Mouse (Mus musculus) embryo, embryonic 10.5 days (tissue): ENCODE measurements around the gene Cox15.

Source experiments
- DNase-seq: peaks from one replicate; pipeline ENCODE4 v3.0.0-alpha.2; 2015; ENCODE audit warnings: low spot score

The Cox15 gene

GRCm38 (mm10) chr19:43708206-43708605, 44.6 kb downstream of the Cox15 start:
- no peak for DNase-seq

- no peak for DNase-seq
Observed at GRCm38 (mm10) chr19:43704787-43705497, 47.9 kb downstream of the Cox15 start.

GRCm38 (mm10) chr19:43704211-43704610, 48.6 kb downstream of the Cox15 start:
- no peak for DNase-seq

- no peak for DNase-seq
Observed at GRCm38 (mm10) chr19:43699763-43700155, 53.0 kb downstream of the Cox15 start.

DNA sequence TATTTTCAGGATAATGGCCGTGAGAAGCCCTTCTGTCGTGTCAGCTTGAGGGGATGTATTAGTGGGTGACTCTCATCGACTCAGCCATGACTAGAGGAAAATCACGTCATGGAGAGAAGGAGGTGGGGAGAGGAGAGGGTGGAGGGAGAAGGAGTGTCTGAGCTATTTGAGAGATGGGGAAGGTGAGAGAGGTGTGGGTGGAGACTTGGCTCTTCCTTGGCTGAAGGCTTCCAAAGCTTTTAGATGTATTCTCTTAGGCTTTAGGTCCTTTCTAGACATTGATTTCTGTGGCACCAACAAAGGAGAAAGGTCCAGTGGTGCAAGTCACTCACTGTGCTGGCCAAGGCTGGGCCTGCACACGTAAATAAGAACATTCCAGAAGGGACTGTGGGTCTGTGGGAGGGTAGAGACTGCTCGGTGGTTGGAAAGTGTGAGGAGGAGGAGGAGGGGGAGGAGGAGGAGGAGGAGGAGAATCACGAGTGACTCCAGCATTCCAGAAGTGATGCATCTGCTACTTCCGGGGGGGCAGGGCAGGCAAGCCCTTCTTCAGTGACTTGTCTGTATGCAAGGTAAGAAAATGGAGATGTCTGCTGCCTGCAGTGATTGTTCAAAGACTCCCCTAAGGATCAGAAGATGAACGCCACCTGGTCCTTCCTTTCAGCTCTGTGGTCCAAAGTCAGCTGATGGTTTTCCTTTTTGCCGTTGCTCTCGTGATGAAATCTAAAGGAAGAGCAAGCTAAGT, 53.6 kb downstream of the Cox15 start:
- no peak for DNase-seq

DNA sequence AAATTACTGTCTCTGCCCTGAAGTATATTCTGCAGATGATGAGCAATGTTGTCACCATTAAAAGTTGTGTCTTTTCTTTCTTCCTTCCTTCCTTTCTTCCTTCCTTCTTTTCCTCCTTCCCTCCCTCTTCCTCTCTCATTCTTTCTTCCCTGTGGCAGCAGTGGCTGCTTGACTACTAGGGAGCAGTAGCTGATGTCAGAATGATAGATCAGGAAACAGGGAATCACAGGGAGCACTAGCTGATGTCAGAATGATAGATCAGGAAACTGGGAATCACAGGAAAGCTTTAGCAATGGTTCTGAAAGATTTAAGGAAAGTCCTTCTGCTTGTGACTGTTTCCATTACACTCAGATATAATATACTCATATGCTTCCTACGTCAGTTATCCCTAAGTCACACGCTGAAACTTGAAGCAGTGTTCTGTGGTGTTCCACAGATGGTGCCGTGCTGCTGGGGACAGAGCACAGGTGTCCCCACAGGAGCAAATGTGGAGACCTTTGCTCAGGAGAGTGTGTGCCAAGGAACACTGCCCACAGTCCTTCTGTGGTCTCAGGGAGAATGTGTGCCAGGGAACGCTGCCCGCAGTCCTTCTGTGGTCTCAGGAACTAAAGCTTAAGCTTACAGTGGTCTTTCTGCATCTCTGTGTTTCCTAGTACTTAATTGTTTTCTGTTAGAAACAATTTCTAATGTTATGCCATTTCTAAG, 55.0 kb downstream of the Cox15 start:
- no peak for DNase-seq

DNA sequence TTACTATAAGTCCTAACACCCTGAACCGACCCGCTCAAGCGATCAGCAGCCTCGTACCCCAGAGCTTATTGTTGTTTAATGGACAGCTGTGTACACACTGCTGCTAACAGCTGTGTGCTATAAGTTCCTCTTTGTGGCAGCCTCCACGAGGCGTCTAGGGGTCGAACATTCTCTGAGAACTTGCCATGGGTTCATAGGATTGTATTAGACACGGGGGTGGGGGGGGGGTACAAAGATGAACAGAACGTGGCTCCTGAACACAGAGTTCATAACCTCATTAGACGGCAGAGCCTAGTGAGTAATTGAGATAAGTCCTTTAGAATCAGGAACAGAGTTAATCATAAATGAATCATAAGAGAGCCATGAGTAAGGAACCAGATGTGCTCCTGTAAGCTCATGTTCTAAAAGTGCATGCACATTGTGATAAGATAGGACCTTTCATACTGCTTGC, 57.3 kb downstream of the Cox15 start:
- no peak for DNase-seq

DNA sequence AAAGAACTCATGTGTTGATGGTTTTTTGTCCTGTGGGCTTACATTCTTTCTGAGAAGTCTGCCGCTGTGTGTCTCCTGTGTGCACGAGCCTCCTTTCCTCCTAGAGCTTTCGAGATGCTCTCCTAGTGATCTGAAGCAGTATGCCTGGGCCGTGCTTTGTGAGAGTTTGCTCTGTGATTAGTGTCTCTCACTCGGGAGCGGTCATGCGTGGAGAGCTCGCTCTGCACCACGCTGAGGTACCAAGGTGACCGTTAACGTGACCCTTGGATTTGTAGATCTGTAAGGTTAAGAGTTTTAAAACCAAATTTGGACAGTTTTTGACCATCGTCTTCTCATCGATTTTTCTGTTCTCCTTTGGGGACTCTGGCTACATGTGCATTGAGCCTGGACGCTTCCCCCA, 60.0 kb downstream of the Cox15 start:
- no peak for DNase-seq

DNA sequence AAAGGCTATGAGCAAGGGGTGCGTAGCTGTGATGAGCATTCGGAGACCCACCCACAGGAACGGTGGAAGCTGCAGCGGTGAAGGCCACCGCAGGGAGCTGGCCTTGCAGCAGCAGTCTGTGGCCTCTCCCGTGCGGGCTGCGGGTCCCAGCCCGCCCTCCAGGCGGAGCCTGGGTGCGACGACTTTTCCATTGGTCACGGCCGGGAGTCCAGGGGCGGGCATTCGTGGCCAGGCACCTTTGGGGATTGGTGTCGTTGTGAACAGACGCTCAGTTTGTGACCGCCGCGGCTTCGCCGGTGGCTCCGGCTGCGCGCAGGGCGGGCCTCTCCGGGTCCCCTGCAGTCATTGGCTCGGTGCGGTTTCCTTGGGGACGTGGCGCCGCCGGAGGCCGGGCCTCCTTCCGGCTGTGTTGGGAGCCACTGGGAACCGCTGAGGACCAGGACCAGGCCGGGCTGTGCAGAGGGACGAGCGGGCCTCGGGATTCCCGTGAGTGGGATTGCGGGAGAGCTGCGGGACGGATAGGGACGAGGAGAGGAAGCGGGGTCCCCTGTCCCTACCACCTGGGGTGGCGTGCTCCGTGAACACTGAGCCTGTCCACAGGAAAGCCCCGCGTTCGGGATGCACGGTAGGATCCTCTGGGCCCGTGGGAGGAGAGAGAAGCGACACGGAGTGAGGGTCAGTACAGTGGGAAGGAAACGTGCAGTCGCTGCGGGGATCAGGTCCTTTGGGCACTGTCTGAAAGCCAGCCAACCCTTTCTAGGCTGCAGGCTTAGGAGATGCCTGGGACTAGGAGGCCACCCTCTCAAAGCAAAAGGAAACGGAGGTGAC, 63.2 kb downstream of the Cox15 start, which contains the start of gene Entpd7:
TSS of gene Entpd7 (plus strand) at position 254 of the 828 bp plus-strand sequence.
- DNase-seq, result peak; percentile 96
